Mouse (Mus musculus) heart, adult 11 months (tissue): ENCODE data around the gene Caskin2.
A peak's percentile ranks its signal among the peaks of the same experiment; 100 is the strongest.

Experiments
- DNase-seq: peaks from one replicate; pipeline ENCODE4 v3.0.0; 2022

Gene Caskin2

GRCm38 (mm10) chr11:115830550-115831325, 17.3 kb upstream of the Caskin2 start:
- DNase-seq: no peak

DNA sequence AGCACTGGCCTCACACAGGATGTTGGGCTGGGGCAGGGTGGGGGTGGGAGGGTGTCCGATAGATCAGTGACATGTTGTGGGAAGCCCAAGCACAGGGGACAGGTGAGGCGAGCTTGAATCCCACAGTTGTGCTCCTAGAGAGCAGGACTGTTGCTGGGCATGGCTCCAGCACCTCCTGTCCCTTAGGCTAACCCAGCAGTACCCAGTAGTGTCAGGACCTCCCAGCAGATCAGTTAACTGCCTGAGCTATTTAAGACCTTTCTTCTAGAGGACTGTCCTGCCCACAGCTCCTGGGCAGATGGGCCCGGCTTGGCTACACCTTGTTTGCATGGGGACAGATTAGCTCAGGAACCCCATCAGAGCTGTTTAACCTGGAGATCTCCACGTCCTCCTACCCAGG, 15.6 kb upstream of the Caskin2 start:
- no peak for DNase-seq

GRCm38 (mm10) chr11:115827624-115828023, 14.2 kb upstream of the Caskin2 start:
- no peak for DNase-seq

- DNase-seq: no peak
Measured at GRCm38 (mm10) chr11:115826487-115826886, 13.0 kb upstream of the Caskin2 start.

GRCm38 (mm10) chr11:115824813-115825212, 11.4 kb upstream of the Caskin2 start:
- DNase-seq: no peak

GRCm38 (mm10) chr11:115823774-115824740, 10.6 kb upstream of the Caskin2 start, which contains the start of gene Llgl2:
TSS of gene Llgl2 (plus strand) at chr11:115824049.
- DNase-seq: peak; percentile 99

- DNase-seq: no peak
Measured at GRCm38 (mm10) chr11:115821001-115821400, 7.6 kb upstream of the Caskin2 start.

- DNase-seq: no peak
Measured at GRCm38 (mm10) chr11:115819915-115820623, 6.6 kb upstream of the Caskin2 start.

DNA sequence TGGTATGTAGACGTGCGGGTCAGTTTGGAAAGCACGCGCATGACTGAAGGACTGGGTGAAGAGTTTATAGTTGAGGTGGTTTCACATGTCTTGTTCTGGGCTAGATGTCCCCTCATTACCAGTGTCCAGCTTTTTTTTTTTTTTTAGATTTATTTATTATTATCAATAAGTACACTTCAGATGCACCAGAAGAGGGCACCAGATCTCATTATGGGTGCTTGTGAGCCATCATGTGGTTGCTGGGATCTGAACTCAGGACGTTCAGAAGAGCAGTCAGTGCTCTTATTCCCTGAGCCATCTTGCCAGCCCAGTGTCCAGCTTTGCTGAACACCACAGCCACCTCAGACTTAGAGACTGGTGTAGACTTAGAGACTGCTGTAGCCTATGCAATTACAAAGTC, 3.9 kb upstream of the Caskin2 start:
- DNase-seq: no peak

- DNase-seq: peak; percentile 98
Measured at GRCm38 (mm10) chr11:115814605-115815450, 1.4 kb upstream of the Caskin2 start, which contains the start of gene Tsen54. TSS of gene Tsen54 (plus strand) at chr11:115814724.

DNA sequence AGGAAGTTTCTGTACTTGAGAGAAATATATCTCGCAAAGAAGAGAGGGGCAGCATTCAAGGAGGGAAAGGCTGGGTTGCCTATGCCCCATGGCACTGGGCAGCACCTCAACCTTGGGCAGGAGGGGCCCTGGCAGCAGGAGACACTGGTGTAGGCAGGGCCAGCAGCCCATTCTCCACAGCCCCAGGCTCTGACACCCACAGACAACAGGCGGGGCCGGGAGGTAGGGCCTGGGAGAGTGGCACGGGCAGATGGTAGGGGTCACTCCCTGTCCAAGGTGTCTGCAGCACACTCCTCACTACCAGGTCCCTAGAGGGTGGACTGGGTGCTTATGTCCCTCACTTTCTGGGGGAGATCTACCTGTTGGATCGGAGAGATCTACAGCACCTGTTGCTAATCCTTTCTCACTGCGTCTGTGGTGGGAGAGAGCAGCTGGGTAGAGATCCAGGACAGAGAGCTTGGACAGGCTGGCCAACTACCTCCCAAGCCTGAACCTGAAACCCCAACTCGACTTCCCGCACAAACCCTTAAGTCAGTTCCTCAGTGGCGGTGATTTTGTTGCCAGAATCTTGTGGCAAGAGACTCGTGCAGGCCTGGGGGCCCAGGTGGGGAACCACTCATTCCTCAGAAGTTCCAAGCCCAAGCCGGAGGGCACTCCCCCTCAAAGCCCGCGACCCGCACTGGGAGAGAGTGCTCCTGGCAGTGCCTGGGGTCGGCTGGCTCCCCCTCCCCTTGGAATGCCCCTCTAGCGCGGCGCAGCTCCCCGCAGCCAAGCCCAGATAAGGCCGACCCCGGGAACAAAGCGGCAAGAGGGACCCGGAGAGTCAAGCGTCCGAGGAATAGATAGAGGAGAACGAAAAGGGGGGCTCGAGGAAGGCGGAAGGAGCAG, 662 bp downstream of the Caskin2 start:
- peak; percentile 97 for DNase-seq

- DNase-seq: peak; percentile 98
Measured at GRCm38 (mm10) chr11:115812095-115812494, 1.3 kb downstream of the Caskin2 start.

DNA sequence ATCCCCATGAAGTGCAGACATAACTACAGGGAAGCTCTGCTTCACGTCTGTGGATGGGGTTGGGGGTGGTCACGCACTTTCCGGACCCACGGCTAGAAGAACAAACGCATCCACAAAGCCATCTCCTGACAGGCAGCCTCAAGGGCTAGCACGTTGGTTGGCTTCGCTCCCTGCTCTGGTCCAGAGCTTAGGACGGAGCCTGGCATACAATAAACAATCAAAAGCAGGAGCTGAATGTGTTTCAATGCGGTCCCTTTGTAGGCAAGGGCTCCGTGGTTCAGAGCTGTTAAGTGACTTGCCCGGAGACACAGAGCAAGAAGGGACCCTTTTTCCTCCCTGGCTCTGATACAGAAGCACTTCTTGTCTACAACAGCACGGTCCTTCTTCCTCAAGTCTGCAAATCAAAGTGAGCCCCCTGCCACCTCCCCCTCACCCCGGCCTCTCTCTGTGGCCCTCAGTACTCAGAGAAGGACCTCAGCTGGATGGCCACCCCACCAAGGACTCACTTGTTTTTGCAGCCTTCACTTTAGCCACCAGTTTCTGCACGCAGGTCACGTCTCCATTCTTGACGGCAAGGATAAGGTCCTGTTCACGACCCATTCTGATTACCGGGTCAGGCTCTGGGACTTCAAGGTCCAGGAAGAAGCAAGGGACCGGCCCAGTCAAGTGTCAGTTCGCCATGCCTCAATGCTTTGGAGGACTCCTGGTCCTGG, 1.9 kb downstream of the Caskin2 start:
- DNase-seq: no peak

- peak; percentile 98 for DNase-seq
Measured at GRCm38 (mm10) chr11:115810377-115810776, 3.1 kb downstream of the Caskin2 start.

- peak; percentile 99 for DNase-seq
Measured at GRCm38 (mm10) chr11:115809311-115809781, 4.1 kb downstream of the Caskin2 start.

- DNase-seq: peak; percentile 97
Measured at GRCm38 (mm10) chr11:115808696-115809310, 4.6 kb downstream of the Caskin2 start.

DNA sequence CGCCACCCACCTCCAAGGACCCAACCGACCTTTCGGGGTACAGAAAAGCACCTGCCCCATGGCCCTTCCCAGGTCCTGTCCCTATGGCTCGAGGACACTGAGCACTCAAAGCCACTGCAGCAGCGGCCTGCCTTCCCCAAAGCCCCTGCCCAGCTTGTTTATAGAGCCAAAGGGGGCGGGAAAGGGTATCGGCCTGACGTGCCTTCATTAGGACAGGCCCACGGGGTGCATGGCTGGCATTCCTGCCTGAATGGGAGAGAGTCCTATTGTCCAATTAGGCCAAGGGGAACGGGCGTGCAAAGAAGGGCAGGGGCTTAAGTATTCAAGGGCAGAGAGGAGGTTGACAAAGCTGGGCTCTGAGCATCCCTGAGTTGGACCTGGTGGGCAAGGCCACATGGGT, 5.5 kb downstream of the Caskin2 start:
- DNase-seq: peak; percentile 94

GRCm38 (mm10) chr11:115807306-115807705, 6.1 kb downstream of the Caskin2 start:
- no peak for DNase-seq

DNA sequence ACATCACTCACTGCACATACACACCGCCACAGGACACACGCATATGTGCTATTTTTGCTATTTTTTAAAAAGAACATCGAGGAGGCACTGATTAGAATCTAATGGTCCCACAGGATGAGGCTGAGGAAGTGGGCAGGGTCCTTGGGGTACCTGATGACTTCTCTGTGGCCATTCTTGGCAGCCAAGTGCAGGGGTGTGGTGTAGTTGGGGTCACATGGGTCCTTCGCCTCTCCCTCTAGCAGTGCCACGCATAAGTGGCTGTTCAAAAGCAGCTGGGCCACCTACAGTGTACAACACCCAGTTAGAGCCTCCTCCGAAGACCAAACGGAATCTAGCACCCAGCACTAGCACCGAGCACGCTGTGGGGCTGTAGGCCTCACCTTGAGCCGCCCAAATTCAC, 7.3 kb downstream of the Caskin2 start:
- peak; percentile 97 for DNase-seq

GRCm38 (mm10) chr11:115805005-115805404, 8.4 kb downstream of the Caskin2 start:
- no peak for DNase-seq
